Mouse (Mus musculus): ENCODE results near the gene 3110082I17Rik.

Gene 3110082I17Rik

GRCm38 (mm10) chr5:139374841-139375240 is 85.5 kb downstream of the 3110082I17Rik start:
- DNase-seq, result no peak

- DNase-seq, result no peak
These were observed 86.4 kb downstream of the 3110082I17Rik start for GRCm38 (mm10) chr5:139373889-139374444.

- DNase-seq, result no peak
These were observed 87.2 kb downstream of the 3110082I17Rik start for GRCm38 (mm10) chr5:139373126-139373525.

GRCm38 (mm10) chr5:139371631-139372401 is 88.5 kb downstream of the 3110082I17Rik start:
- peak; percentile 95 to 96 for DNase-seq

GRCm38 (mm10) chr5:139371118-139371517 is 89.2 kb downstream of the 3110082I17Rik start:
- DNase-seq, result no peak

- peak in 1 of 2 experiments; percentile 10 for DNase-seq
These were observed 90.0 kb downstream of the 3110082I17Rik start for GRCm38 (mm10) chr5:139370336-139370735.

- no peak for DNase-seq
These were observed 91.5 kb downstream of the 3110082I17Rik start for GRCm38 (mm10) chr5:139368638-139369320.

- DNase-seq, result no peak
These were observed 92.4 kb downstream of the 3110082I17Rik start for GRCm38 (mm10) chr5:139367884-139368458.

GRCm38 (mm10) chr5:139366484-139366883 is 93.8 kb downstream of the 3110082I17Rik start:
- DNase-seq, result no peak

GRCm38 (mm10) chr5:139365827-139366226 is 94.5 kb downstream of the 3110082I17Rik start:
- no peak for DNase-seq

GRCm38 (mm10) chr5:139364911-139365571 is 95.3 kb downstream of the 3110082I17Rik start:
- peak; percentile 64 to 67 for DNase-seq

GRCm38 (mm10) chr5:139364260-139364910 is 95.9 kb downstream of the 3110082I17Rik start:
- DNase-seq, result peak; percentile 98 to 99

GRCm38 (mm10) chr5:139363858-139364257 is 96.5 kb downstream of the 3110082I17Rik start:
- DNase-seq, result peak; percentile 86 to 87

- DNase-seq, result no peak
These were observed 101.1 kb downstream of the 3110082I17Rik start for GRCm38 (mm10) chr5:139359244-139359643.

GRCm38 (mm10) chr5:139358653-139359052 is 101.7 kb downstream of the 3110082I17Rik start:
- DNase-seq, result peak; percentile 81

GRCm38 (mm10) chr5:139355235-139355772 is 105.0 kb downstream of the 3110082I17Rik start:
- DNase-seq, result peak; percentile 93 to 97

GRCm38 (mm10) chr5:139353946-139354345 is 106.4 kb downstream of the 3110082I17Rik start:
- DNase-seq, result no peak

- DNase-seq, result no peak
These were observed 106.8 kb downstream of the 3110082I17Rik start for GRCm38 (mm10) chr5:139353496-139353895.

- DNase-seq, result no peak
These were observed 108.0 kb downstream of the 3110082I17Rik start, which contains the start of gene Cyp2w1 for GRCm38 (mm10) chr5:139352317-139352716. Gene Cyp2w1, plus strand, starts transcription at chr5:139352617.

GRCm38 (mm10) chr5:139351628-139352027 is 108.7 kb downstream of the 3110082I17Rik start:
- no peak for DNase-seq

- DNase-seq, result no peak
These were observed 109.2 kb downstream of the 3110082I17Rik start, which contains the start of gene Cox19 for GRCm38 (mm10) chr5:139351134-139351533. Gene Cox19, minus strand, starts transcription at chr5:139351418.

GRCm38 (mm10) chr5:139349713-139350112 is 110.6 kb downstream of the 3110082I17Rik start:
- DNase-seq, result no peak

All from cerebellum, postnatal 10 days (tissue).